Mouse (Mus musculus): ENCODE data around the gene Bank1.

DNA sequence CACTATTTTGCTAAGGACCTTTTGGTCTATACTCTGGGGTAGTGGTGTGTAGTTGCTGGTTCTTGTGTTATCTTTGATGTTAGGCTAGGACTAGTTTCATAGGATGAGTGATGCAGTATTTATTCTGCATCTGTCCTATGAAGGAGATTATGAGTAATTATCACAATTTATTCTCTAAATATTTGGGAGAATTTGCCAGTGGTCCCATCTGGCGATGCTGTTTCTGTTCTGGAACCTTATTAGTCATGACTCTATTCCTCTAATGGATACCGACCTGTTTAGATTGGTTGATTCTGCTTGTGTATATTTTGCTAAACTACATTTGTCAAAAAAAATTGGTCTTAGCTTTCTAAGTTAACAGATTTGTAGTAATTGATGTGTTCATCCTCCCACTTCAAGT, 301.0 kb downstream of the Bank1 start:
- TF ChIP-seq POLR2A (IDR thresholded peaks at IDR 0.05; ENCODE audit: low read depth, low read length) (no peak), CTCF (IDR thresholded peaks at IDR 0.05; ENCODE audit: extremely low read depth, insufficient read length, insufficient replicate concordance, low read depth, low read length) (no peak)
